Mouse (Mus musculus) embryonic facial prominence, embryonic 14.5 days (tissue): ENCODE measurements around the gene Ppp6r2. TPM values are rescaled to one million over a fixed set of nuclear protein-coding genes. Genes with fewer than 3 reads are reported as not detected.

ENCODE experiments used
- ATAC-seq: fragments of 200-750 bp; cut with Nextera tagmentation; 2 replicates; pipeline ENCODE4 v1.8.0; 2017; ENCODE audit warnings: low read depth, moderate number of reproducible peaks, moderate TSS enrichment
- DNase-seq: peaks from one replicate; pipeline ENCODE4 v3.0.0-alpha.2; 2015; ENCODE audit warnings: low spot score
- H3K27ac ChIP-seq: fragments of 300-500 bp; sonication (generic); replicated peaks from 2 replicates; pipeline ENCODE4 v1.5.1; 2014; ENCODE audit warnings: low read depth, mild to moderate bottlenecking, low read length, moderate library complexity
- H3K27me3 ChIP-seq: fragments of 300-500 bp; sonication (generic); replicated peaks from 2 replicates; pipeline ENCODE4 v1.6.1; 2014; ENCODE audit warnings: low read length; ENCODE audit not compliant: control insufficient read depth, insufficient read depth
- H3K36me3 ChIP-seq: fragments of 300-500 bp; sonication (generic); 2 replicates; pipeline ENCODE4 v1.6.1; 2014; ENCODE audit warnings: low read length, mixed read lengths; ENCODE audit not compliant: control insufficient read depth, insufficient read depth
- H3K4me1 ChIP-seq: fragments of 300-500 bp; sonication (generic); 2 replicates; pipeline ENCODE4 v1.6.1; 2014; ENCODE audit warnings: antibody characterized with exemption, low read length; ENCODE audit not compliant: control insufficient read depth, insufficient read depth
- H3K4me2 ChIP-seq: fragments of 300-500 bp; sonication (generic); 2 replicates; pipeline ENCODE4 v1.6.1; 2014; ENCODE audit warnings: low read depth, mild to moderate bottlenecking, low read length, moderate library complexity, mixed read lengths
- H3K4me3 ChIP-seq: fragments of 300-500 bp; sonication (generic); 2 replicates; pipeline ENCODE4 v1.5.1; 2014; ENCODE audit warnings: low read depth, mild to moderate bottlenecking, low read length
- H3K9ac ChIP-seq: fragments of 300-500 bp; sonication (generic); 2 replicates; pipeline ENCODE4 v1.6.1; 2014; ENCODE audit warnings: low read depth, mild to moderate bottlenecking, low read length, moderate library complexity, mixed read lengths
- H3K9me3 ChIP-seq: fragments of 300-500 bp; sonication (generic); 2 replicates; pipeline ENCODE4 v1.6.1; 2016; ENCODE audit warnings: low read length; ENCODE audit not compliant: control insufficient read depth
- WGBS: fragments of 180-500 bp; shearing (Covaris S2); extraction: QIAGEN DNeasy Blood & Tissue Kit; methylation state at CpG from one replicate; pipeline ENCODE4 v1.1.7; 2014; 5-methylcytosine and 5-hydroxymethylcytosine counted together
- polyA plus RNA-seq: library from polyadenylated mRNA; unstranded; fragments of >200 nt; fragmentation: Nextera tagmentation; extraction: Ambion mirVana; gene quantifications from 2 replicates; pipeline ENCODE4 v1.2.1, GENCODE M21; 2014

The Ppp6r2 gene
- polyA plus RNA-seq, 1 experiment from 2014 or later, result 27.3 TPM

GRCm38 (mm10) chr15:89314511-89315189 is 103.3 kb downstream of the Ppp6r2 start:
- DNase-seq (peak; percentile 41), ATAC-seq (peak; percentile 38)
- no peaks in the 10 kb centered on the region for H3K9me3 ChIP-seq
- peaks cover 15% of the 10 kb centered on the region for H3K4me1 ChIP-seq
- 0% methylated on average over 30 of the region's 58 CpGs for WGBS
- no peak overlapping the region; the same call in 1 of the 2 replicates for H3K27ac ChIP-seq
- H3K4me2 ChIP-seq, result peak overlapping the region; percentile 93
- H3K4me3 ChIP-seq, result peak overlapping the region; percentile 89
- peak overlapping the region; percentile 82 for H3K9ac ChIP-seq
- H3K36me3 ChIP-seq, result no peaks in the 10 kb centered on the region
- H3K27me3 ChIP-seq, result no peaks in the 10 kb centered on the region

- Histone ChIP-seq H3K4me2 (peak within 1 kb of the TSS; percentile 93), H3K36me3 (no peaks in the 10 kb centered on the region), H3K4me3 (peak within 1 kb of the TSS; percentile 89), H3K27me3 (no peaks in the 10 kb centered on the region), H3K27ac (no peak within 1 kb of the TSS; the same call in 1 of the 2 replicates), H3K9me3 (no peaks in the 10 kb centered on the region), H3K9ac (peak within 1 kb of the TSS; percentile 82), H3K4me1 (peaks cover 15% of the 10 kb centered on the region)
- peak; percentile 99 for DNase-seq
- ATAC-seq, result peak; percentile 100
- WGBS, result under 1% methylated on average over 26 of the region's 37 CpGs
Measured at GRCm38 (mm10) chr15:89315190-89315731, 103.9 kb downstream of the Ppp6r2 start, which contains the start of gene Sbf1. Gene Sbf1 (minus strand): TSS chr15:89315311.

- DNase-seq (no peak), ATAC-seq (no peak)
- Histone ChIP-seq H3K27me3 (no peaks in the 10 kb centered on the region), H3K9ac (no peak overlapping the region), H3K4me2 (peak overlapping the region; percentile 93; the same call in 1 of the 2 replicates), H3K4me3 (no peak overlapping the region), H3K4me1 (peaks cover 15% of the 10 kb centered on the region), H3K36me3 (no peaks in the 10 kb centered on the region), H3K9me3 (no peaks in the 10 kb centered on the region), H3K27ac (no peak overlapping the region)
- WGBS, result 68% methylated on average over 11 of the region's 11 CpGs
Measured at GRCm38 (mm10) chr15:89316146-89316545, 104.8 kb downstream of the Ppp6r2 start.

GRCm38 (mm10) chr15:89321264-89321663 is 109.9 kb downstream of the Ppp6r2 start:
- Histone ChIP-seq H3K9me3 (no peaks in the 10 kb centered on the region), H3K36me3 (no peaks in the 10 kb centered on the region), H3K4me1 (peaks cover 8% of the 10 kb centered on the region; the same call in 1 of the 2 replicates), H3K27ac (no peak overlapping the region), H3K4me2 (no peak overlapping the region), H3K9ac (no peak overlapping the region), H3K27me3 (peaks cover 7% of the 10 kb centered on the region), H3K4me3 (no peak overlapping the region)
- DNase-seq (no peak), ATAC-seq (no peak)
- 80% methylated on average over 8 of the region's 8 CpGs for WGBS

- H3K4me1 ChIP-seq, result peaks cover 8% of the 10 kb centered on the region; the same call in 1 of the 2 replicates
- DNase-seq (no peak), ATAC-seq (no peak)
- H3K27ac ChIP-seq, result no peak within 1 kb of the TSS
- no peaks in the 10 kb centered on the region for H3K9me3 ChIP-seq
- no peaks in the 10 kb centered on the region for H3K36me3 ChIP-seq
- H3K9ac ChIP-seq, result no peak within 1 kb of the TSS
- H3K4me2 ChIP-seq, result peak within 1 kb of the TSS; percentile 50
- peaks cover 7% of the 10 kb centered on the region for H3K27me3 ChIP-seq
- 11% methylated on average over 24 of the region's 26 CpGs for WGBS
- H3K4me3 ChIP-seq, result peak within 1 kb of the TSS; percentile 23
Measured at GRCm38 (mm10) chr15:89322670-89323522, 111.5 kb downstream of the Ppp6r2 start, which contains the start of gene Adm2. Gene Adm2 (plus strand): TSS chr15:89322720.

GRCm38 (mm10) chr15:89323656-89324055 is 112.3 kb downstream of the Ppp6r2 start:
- no peak for DNase-seq
- WGBS, result 91% methylated on average over 4 of the region's 4 CpGs
- Histone ChIP-seq H3K4me1 (peaks cover 8% of the 10 kb centered on the region; the same call in 1 of the 2 replicates), H3K27me3 (peaks cover 7% of the 10 kb centered on the region), H3K4me2 (no peak overlapping the region), H3K4me3 (no peak overlapping the region), H3K36me3 (no peaks in the 10 kb centered on the region), H3K27ac (no peak overlapping the region), H3K9ac (no peak overlapping the region), H3K9me3 (no peaks in the 10 kb centered on the region)
- no peak for ATAC-seq

GRCm38 (mm10) chr15:89326441-89326840 is 115.1 kb downstream of the Ppp6r2 start:
- 56% methylated on average over 3 of the region's 5 CpGs for WGBS
- no peak overlapping the region for H3K4me3 ChIP-seq

GRCm38 (mm10) chr15:89334271-89334670 is 122.9 kb downstream of the Ppp6r2 start, which contains the start of gene Miox:
Gene Miox (plus strand): TSS chr15:89334398.
- ATAC-seq (no peak), DNase-seq (no peak)
- Histone ChIP-seq H3K9ac (no peak within 1 kb of the TSS), H3K36me3 (no peaks in the 10 kb centered on the region), H3K4me3 (no peak within 1 kb of the TSS), H3K4me1 (no peaks in the 10 kb centered on the region), H3K27me3 (no peaks in the 10 kb centered on the region), H3K4me2 (no peak within 1 kb of the TSS), H3K27ac (no peak within 1 kb of the TSS), H3K9me3 (no peaks in the 10 kb centered on the region)
- 83% methylated on average over 7 of the region's 7 CpGs for WGBS

More at GRCm38 (mm10) chr15:89326441-89326840, 115.1 kb downstream of the Ppp6r2 start:
- peaks cover 8% of the 10 kb centered on the region; the same call in 1 of the 2 replicates for H3K4me1 ChIP-seq
- no peak overlapping the region for H3K27ac ChIP-seq
- no peak overlapping the region for H3K9ac ChIP-seq
- no peak for DNase-seq
- H3K27me3 ChIP-seq, result peaks cover 7% of the 10 kb centered on the region
- no peaks in the 10 kb centered on the region for H3K9me3 ChIP-seq
- no peak overlapping the region for H3K4me2 ChIP-seq
- no peaks in the 10 kb centered on the region for H3K36me3 ChIP-seq
- no peak for ATAC-seq
